Mouse (Mus musculus) olfactory bulb, adult 2 months (tissue): ENCODE measurements around the gene Tmem212.

Experiments
- CTCF ChIP-seq: fragments of 200-500 bp; IDR thresholded peaks from 2 replicates; pipeline ENCODE4 v1.5.1; 2012; ENCODE audit warnings: low read depth, mild to moderate bottlenecking, low read length, moderate library complexity; ENCODE audit not compliant: insufficient read depth
- POLR2A ChIP-seq: fragments of 200-500 bp; IDR thresholded peaks from 2 replicates; pipeline ENCODE4 v1.6.1; 2012; ENCODE audit warnings: mild to moderate bottlenecking, low read depth, low read length, moderate library complexity; ENCODE audit not compliant: insufficient read depth

- TF ChIP-seq POLR2A: no peak
- TF ChIP-seq CTCF: no peak
Measured at GRCm38 (mm10) chr3:27918656-27919436, 22.7 kb upstream of the Tmem212 start.
